Mouse (Mus musculus): ENCODE data around the gene Fuca1. TPM values are rescaled to one million over a fixed set of nuclear protein-coding genes. Genes with fewer than 3 reads are reported as not detected.

The Fuca1 gene
- total RNA-seq, 2 experiments from 2014 or later, result 31.7 to 40.0 TPM

- DNase-seq (ENCODE audit: low spot score in 2 of 2), result peak; percentile 91 to 94
- intact Hi-C loops (cut with DNase I), result no loop called here
Measured at GRCm38 (mm10) chr4:135946278-135946658, 25.7 kb downstream of the Fuca1 start, which contains the start of gene Hmgcl. TSS of gene Hmgcl (plus strand) at chr4:135946448.

- no peak for DNase-seq (ENCODE audit: low spot score in 2 of 2)
- intact Hi-C loops (cut with DNase I), result no loop called here
Measured at GRCm38 (mm10) chr4:135946659-135947301, 26.2 kb downstream of the Fuca1 start.

GRCm38 (mm10) chr4:135948142-135948541 lies 27.6 kb downstream of the Fuca1 start:
- no peak for DNase-seq (ENCODE audit: low spot score in 2 of 2)
- intact Hi-C loops (cut with DNase I), result no loop called here

GRCm38 (mm10) chr4:135949475-135949874 lies 28.9 kb downstream of the Fuca1 start:
- DNase-seq (ENCODE audit: low spot score in 2 of 2), result no peak
- intact Hi-C loops (cut with DNase I), result no loop called here

GRCm38 (mm10) chr4:135949911-135950310 lies 29.4 kb downstream of the Fuca1 start:
- intact Hi-C loops (cut with DNase I), result no loop called here
- DNase-seq (ENCODE audit: low spot score in 2 of 2), result no peak

GRCm38 (mm10) chr4:135950365-135950764 lies 29.8 kb downstream of the Fuca1 start:
- intact Hi-C loops (cut with DNase I), result no loop called here
- DNase-seq (ENCODE audit: low spot score in 2 of 2), result no peak

- intact Hi-C loops (cut with DNase I), result no loop called here
- DNase-seq (ENCODE audit: low spot score in 2 of 2), result no peak
Measured at GRCm38 (mm10) chr4:135951505-135951904, 31.0 kb downstream of the Fuca1 start.

- intact Hi-C loops (cut with DNase I), result no loop called here
- no peak for DNase-seq (ENCODE audit: low spot score in 2 of 2)
Measured at GRCm38 (mm10) chr4:135953179-135953578, 32.6 kb downstream of the Fuca1 start.

GRCm38 (mm10) chr4:135954241-135954640 lies 33.7 kb downstream of the Fuca1 start:
- DNase-seq (ENCODE audit: low spot score in 2 of 2), result peak in 1 of 2 experiments; percentile 53
- intact Hi-C loops (cut with DNase I), result no loop called here

GRCm38 (mm10) chr4:135955886-135956285 lies 35.4 kb downstream of the Fuca1 start:
- no peak for DNase-seq (ENCODE audit: low spot score in 2 of 2)
- intact Hi-C loops (cut with DNase I), result no loop called here

- no peak for DNase-seq (ENCODE audit: low spot score in 2 of 2)
- intact Hi-C loops (cut with DNase I), result no loop called here
Measured at GRCm38 (mm10) chr4:135958354-135958753, 37.8 kb downstream of the Fuca1 start.

- intact Hi-C loops (cut with DNase I), result no loop called here
- DNase-seq (ENCODE audit: low spot score in 2 of 2), result peak; percentile 72 to 75
Measured at GRCm38 (mm10) chr4:135960717-135961116, 40.2 kb downstream of the Fuca1 start.

GRCm38 (mm10) chr4:135961709-135962108 lies 41.2 kb downstream of the Fuca1 start:
- intact Hi-C loops (cut with DNase I), result no loop called here
- no peak for DNase-seq (ENCODE audit: low spot score in 2 of 2)

- no peak for DNase-seq (ENCODE audit: low spot score in 2 of 2)
- intact Hi-C loops (cut with DNase I), result no loop called here
Measured at GRCm38 (mm10) chr4:135962198-135962597, 41.7 kb downstream of the Fuca1 start.

GRCm38 (mm10) chr4:135962946-135963345 lies 42.4 kb downstream of the Fuca1 start:
- intact Hi-C loops (cut with DNase I), result no loop called here
- no peak for DNase-seq (ENCODE audit: low spot score in 2 of 2)

- intact Hi-C loops (cut with DNase I), result no loop called here
- peak; percentile 95 for DNase-seq (ENCODE audit: low spot score in 2 of 2)
Measured at GRCm38 (mm10) chr4:135963457-135964193, 43.1 kb downstream of the Fuca1 start, which contains the start of gene Gale. TSS of gene Gale (plus strand) at chr4:135963727.

- intact Hi-C loops (cut with DNase I), result no loop called here
Measured at GRCm38 (mm10) chr4:135964426-135964825, 43.9 kb downstream of the Fuca1 start.

GRCm38 (mm10) chr4:135965113-135965512 lies 44.6 kb downstream of the Fuca1 start:
- no peak for DNase-seq (ENCODE audit: low spot score in 2 of 2)
- intact Hi-C loops (cut with DNase I), result no loop called here

More at GRCm38 (mm10) chr4:135964426-135964825, 43.9 kb downstream of the Fuca1 start:
- peak in 1 of 2 experiments; percentile 44 for DNase-seq (ENCODE audit: low spot score in 2 of 2)

GRCm38 (mm10) chr4:135966283-135966682 lies 45.7 kb downstream of the Fuca1 start:
- DNase-seq (ENCODE audit: low spot score in 2 of 2), result no peak
- intact Hi-C loops (cut with DNase I), result no loop called here

- intact Hi-C loops (cut with DNase I), result no loop called here
- DNase-seq (ENCODE audit: low spot score in 2 of 2), result no peak
Measured at GRCm38 (mm10) chr4:135967086-135967760, 46.7 kb downstream of the Fuca1 start.

Data from left cerebral cortex, postnatal 36 days (tissue).